Mouse (Mus musculus) heart, embryonic 12.5 days (tissue): ENCODE data around the gene Lpcat1. TPM values are rescaled to one million over a fixed set of nuclear protein-coding genes. Genes with fewer than 3 reads are reported as not detected.

Source experiments
- ATAC-seq: fragments of 200-750 bp; cut with Nextera tagmentation; 2 replicates; pipeline ENCODE4 v1.8.0; 2017; ENCODE audit warnings: moderate TSS enrichment, moderate library complexity; ENCODE audit not compliant: insufficient number of reproducible peaks, low FRiP score
- H3K27ac ChIP-seq: fragments of 300-500 bp; sonication (generic); 2 replicates; pipeline ENCODE4 v1.5.1; 2016; ENCODE audit warnings: mild to moderate bottlenecking, moderate library complexity; ENCODE audit not compliant: poor library complexity, severe bottlenecking
- H3K27me3 ChIP-seq: fragments of 300-500 bp; sonication (generic); replicated peaks from 2 replicates; pipeline ENCODE4 v1.6.1; 2016; ENCODE audit warnings: mild to moderate bottlenecking, moderate library complexity
- H3K36me3 ChIP-seq: fragments of 300-500 bp; sonication (generic); 2 replicates; pipeline ENCODE4 v1.6.1; 2016; ENCODE audit warnings: mild to moderate bottlenecking, moderate library complexity
- H3K4me1 ChIP-seq: fragments of 300-500 bp; sonication (generic); replicated peaks from 2 replicates; pipeline ENCODE4 v1.6.1; 2016; ENCODE audit warnings: mild to moderate bottlenecking
- H3K4me2 ChIP-seq: fragments of 300-500 bp; sonication (generic); 2 replicates; pipeline ENCODE4 v1.6.1; 2016; ENCODE audit warnings: mild to moderate bottlenecking, moderate library complexity
- H3K4me3 ChIP-seq: fragments of 300-500 bp; sonication (generic); 2 replicates; pipeline ENCODE4 v1.5.1; 2016; ENCODE audit warnings: mild to moderate bottlenecking
- H3K9ac ChIP-seq: fragments of 300-500 bp; sonication (generic); 2 replicates; pipeline ENCODE4 v1.6.1; 2016; ENCODE audit warnings: mild to moderate bottlenecking, moderate library complexity
- H3K9me3 ChIP-seq: fragments of 300-500 bp; sonication (generic); replicated peaks from 2 replicates; pipeline ENCODE4 v1.6.1; 2016; ENCODE audit warnings: mild to moderate bottlenecking, moderate library complexity
- WGBS: fragments of 180-500 bp; shearing (Covaris S2); methylation state at CpG from one replicate; pipeline ENCODE4 v1.1.7; 2016; 5-methylcytosine and 5-hydroxymethylcytosine counted together
- polyA plus RNA-seq: library from polyadenylated mRNA; unstranded; fragments of >200 nt; fragmentation: Nextera tagmentation; extraction: Ambion mirVana; gene quantifications from 2 replicates; pipeline ENCODE4 v1.2.1, GENCODE M21; 2016

Lpcat1 gene
- polyA plus RNA-seq, 1 experiment from 2014 or later = 24.1 TPM

GRCm38 (mm10) chr13:73536824-73537223 is 69.8 kb downstream of the Lpcat1 start:
- no peak for ATAC-seq
- peaks cover 51% of the 10 kb centered on the region for H3K27me3 ChIP-seq

GRCm38 (mm10) chr13:73564201-73564600 is 97.2 kb downstream of the Lpcat1 start:
- Histone ChIP-seq H3K4me3 (no peak overlapping the region), H3K36me3 (no peaks in the 10 kb centered on the region), H3K9me3 (no peaks in the 10 kb centered on the region), H3K9ac (no peak overlapping the region), H3K4me2 (no peak overlapping the region), H3K27me3 (peaks cover 18% of the 10 kb centered on the region), H3K4me1 (no peaks in the 10 kb centered on the region), H3K27ac (no peak overlapping the region)
- 78% methylated on average over 5 of the region's 5 CpGs for WGBS
- ATAC-seq = no peak

More at GRCm38 (mm10) chr13:73536824-73537223, 69.8 kb downstream of the Lpcat1 start:
- H3K4me3 ChIP-seq = peak overlapping the region; percentile 50
- no peaks in the 10 kb centered on the region for H3K36me3 ChIP-seq
- H3K27ac ChIP-seq = no peak overlapping the region
- H3K4me1 ChIP-seq = peaks cover 8% of the 10 kb centered on the region
- peak overlapping the region; percentile 87 for H3K4me2 ChIP-seq
- WGBS = 16% methylated on average over 13 of the region's 13 CpGs
- peak overlapping the region; percentile 12; the same call in 1 of the 2 replicates for H3K9ac ChIP-seq
- 0 out of 2 replicates have a peak, but pooled peaks cover 2% of the 10 kb centered on the region for H3K9me3 ChIP-seq

Other genes with a start within 250 kb of the Lpcat1 start
- 62.4 and 65.9 TPM in 2 replicates for gene Irx4, start 206.7 kb upstream of the Lpcat1 start, polyA plus RNA-seq
- 155 and 157 TPM in 2 replicates for gene Mrpl36, start 138.7 kb upstream of the Lpcat1 start, polyA plus RNA-seq
- 565 and 582 TPM in 2 replicates for gene Ndufs6, start 138.7 kb upstream of the Lpcat1 start, polyA plus RNA-seq
- 0.09 and 0.35 TPM in 2 replicates for gene Slc6a3, start 69.5 kb downstream of the Lpcat1 start, polyA plus RNA-seq
- gene Clptm1l, start 136.8 kb downstream of the Lpcat1 start, polyA plus RNA-seq = 112 and 122 TPM in 2 replicates
- gene Tert, start 159.7 kb downstream of the Lpcat1 start, polyA plus RNA-seq = 2.9 and 3.0 TPM in 2 replicates
- not detected in 2 replicates for gene Slc6a18, start 210.8 kb downstream of the Lpcat1 start, polyA plus RNA-seq
- not detected in 2 replicates for gene Slc6a19, start 237.7 kb downstream of the Lpcat1 start, polyA plus RNA-seq